Mouse (Mus musculus): ENCODE data around the gene Cyb561d1. TPM values are rescaled to one million over a fixed set of nuclear protein-coding genes. Genes with fewer than 3 reads are reported as not detected.
A peak's percentile ranks its signal among the peaks of the same experiment; 100 is the strongest.

Gene Cyb561d1
- polyA plus RNA-seq, 1 experiment from 2014 or later = 4.2 TPM

DNA sequence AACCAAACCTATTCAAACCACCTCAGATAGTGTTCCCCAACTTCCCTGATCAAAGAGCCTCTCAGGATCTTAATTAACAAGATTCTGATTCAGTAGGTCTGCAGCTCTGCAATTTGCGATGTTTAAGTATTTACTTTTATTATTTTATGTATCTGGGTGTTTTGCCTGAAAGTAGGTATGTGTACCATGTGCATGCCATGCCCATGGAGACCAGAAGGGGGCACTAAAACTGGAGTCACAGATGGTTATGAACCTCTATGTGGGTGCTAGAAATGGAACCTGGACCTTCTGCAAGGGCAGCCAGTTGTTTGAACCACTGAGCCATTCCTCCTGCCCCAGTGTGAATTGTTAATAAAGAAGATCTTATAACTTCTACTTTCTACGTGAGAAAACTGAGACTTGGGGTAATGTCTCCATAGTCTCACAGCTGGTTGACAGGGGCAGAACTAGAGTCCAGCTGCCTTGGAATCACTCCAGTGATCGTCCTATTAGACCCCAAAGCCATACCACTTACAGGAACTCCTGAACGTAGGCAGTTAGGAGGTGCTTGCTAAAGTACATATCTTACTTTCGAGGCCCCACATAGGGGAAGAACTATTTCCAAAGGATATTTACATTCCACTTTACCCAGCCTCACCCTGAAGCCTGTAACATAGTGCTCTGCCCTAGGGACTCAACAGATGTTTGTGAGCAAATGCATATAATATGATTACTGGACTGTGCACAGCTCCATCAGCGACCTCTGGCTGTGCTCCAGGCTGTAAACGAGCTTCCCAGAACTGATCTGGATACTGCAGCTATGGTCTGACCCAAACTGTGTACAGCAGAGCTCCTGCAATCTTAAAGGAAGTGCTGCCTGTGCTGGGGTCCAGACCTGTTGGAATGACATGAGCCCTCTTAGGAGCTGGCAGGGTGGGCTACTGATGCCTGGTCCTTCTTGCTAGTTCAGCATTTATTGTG is 22.0 kb downstream of the Cyb561d1 start:
- 86% methylated on average over 7 of the region's 7 CpGs for WGBS
- Histone ChIP-seq H3K4me1 (peaks cover 21% of the 10 kb centered on the region), H3K4me3 (no peak overlapping the region), H3K36me3 (replicated peaks) (no peaks in the 10 kb centered on the region), H3K27me3 (ENCODE audit: poor library complexity, severe bottlenecking) (peaks cover 2% of the 10 kb centered on the region; the same call in 1 of the 2 replicates), H3K27ac (no peak overlapping the region), H3K9me3 (no peaks in the 10 kb centered on the region)
- DNase-seq (ENCODE audit: extremely low spot score, low spot score) = no peak

DNA sequence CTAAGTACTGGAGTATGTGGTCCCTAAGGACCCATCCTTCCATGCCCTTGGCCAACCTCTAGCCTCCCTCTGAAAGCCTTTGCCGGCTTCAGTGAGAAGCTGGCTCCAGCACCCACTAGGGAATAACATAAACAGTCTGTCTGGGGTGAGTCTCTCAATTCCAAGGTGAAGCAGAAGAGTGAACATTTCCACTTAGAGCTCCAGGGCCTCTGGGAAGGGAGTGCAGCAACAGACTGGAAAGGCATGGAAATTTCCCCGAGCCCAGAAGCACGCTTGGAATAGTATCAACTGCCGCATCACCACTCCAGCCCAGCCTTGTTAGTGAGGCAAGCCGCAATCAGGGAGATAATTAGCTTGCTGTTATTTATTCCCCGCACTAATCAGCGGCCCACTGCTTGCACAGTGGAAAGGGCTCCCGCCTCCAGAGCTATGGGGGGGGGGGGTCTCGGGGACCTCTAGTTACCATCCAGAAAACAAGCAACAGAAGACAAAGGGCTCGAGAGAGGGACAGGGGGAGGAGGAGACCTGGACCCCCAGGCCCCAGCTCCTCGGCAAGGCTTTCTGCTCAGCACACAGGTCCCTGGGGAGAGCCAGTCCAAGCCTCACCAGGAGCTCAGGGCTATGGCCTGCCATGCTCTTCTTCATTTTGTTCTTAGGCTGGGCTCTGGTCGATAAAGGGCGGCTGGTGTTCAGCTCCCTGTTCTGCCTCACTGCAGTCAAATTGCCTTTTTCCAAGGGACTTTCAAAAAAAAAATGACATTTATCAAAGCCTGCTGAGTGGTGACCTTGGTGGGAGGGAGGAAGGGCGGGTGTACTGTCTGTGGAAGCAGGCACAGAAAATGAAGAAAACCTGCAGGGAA is 26.1 kb downstream of the Cyb561d1 start:
- H3K27me3 ChIP-seq (ENCODE audit: poor library complexity, severe bottlenecking) = peaks cover 14% of the 10 kb centered on the region; the same call in 1 of the 2 replicates
- H3K36me3 ChIP-seq (replicated peaks) = no peaks in the 10 kb centered on the region
- 27% methylated on average over 14 of the region's 14 CpGs for WGBS
- H3K4me3 ChIP-seq = peak overlapping the region; percentile 17
- H3K9me3 ChIP-seq = no peaks in the 10 kb centered on the region
- peak overlapping the region; percentile 82 for H3K27ac ChIP-seq
- peak; percentile 32 for DNase-seq (ENCODE audit: extremely low spot score, low spot score)
- peaks cover 22% of the 10 kb centered on the region for H3K4me1 ChIP-seq

DNA sequence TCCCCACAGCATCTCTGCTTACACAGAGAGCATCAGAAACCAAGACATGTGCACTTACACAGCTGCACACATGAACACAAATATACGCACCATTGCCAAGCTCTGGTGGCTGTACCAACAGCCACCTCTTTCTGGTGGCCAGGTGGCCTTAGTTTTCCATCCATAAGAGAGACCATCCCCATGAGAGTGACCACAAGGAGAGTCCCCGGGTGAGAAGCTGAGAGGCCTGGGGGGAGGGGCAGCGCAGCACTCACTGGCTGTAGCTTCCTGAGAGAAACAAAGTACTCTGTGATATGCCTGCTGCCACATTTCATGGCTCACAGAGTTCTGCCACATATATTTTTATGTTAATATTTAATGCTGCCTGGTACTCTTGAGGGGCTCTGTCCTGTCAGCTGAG is 31.8 kb downstream of the Cyb561d1 start:
- WGBS = 38% methylated on average over 3 of the region's 3 CpGs
- H3K4me3 ChIP-seq = no peak overlapping the region
- H3K27ac ChIP-seq = peak overlapping the region; percentile 60
- H3K4me1 ChIP-seq = peaks cover 53% of the 10 kb centered on the region
- peaks cover 48% of the 10 kb centered on the region for H3K27me3 ChIP-seq (ENCODE audit: poor library complexity, severe bottlenecking)
- DNase-seq (ENCODE audit: extremely low spot score, low spot score) = no peak
- no peaks in the 10 kb centered on the region for H3K36me3 ChIP-seq (replicated peaks)
- H3K9me3 ChIP-seq = no peaks in the 10 kb centered on the region

DNA sequence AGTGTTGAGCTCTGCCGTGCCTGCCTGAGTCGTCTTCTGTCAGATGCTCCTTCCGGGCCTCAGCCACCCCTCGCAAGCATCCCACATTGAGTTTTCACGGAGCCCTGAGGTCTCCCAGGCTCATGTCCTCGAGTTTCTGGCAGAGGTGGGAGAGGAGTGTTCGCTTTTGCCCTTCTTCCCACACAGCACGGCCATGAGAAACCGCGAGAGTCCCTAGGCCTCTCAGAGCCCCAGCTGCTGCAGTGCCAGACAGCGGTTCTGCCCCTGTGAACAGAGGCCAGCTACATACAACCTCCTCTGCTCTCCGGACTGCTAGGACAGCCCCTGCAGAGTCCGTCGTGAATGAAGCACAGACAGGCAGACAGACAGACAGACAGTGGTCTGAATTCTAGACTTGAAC is 33.5 kb downstream of the Cyb561d1 start:
- DNase-seq (ENCODE audit: extremely low spot score, low spot score) = peak; percentile 26
- H3K4me3 ChIP-seq = no peak overlapping the region; the same call in 1 of the 2 replicates
- WGBS = 48% methylated on average over 14 of the region's 14 CpGs

DNA sequence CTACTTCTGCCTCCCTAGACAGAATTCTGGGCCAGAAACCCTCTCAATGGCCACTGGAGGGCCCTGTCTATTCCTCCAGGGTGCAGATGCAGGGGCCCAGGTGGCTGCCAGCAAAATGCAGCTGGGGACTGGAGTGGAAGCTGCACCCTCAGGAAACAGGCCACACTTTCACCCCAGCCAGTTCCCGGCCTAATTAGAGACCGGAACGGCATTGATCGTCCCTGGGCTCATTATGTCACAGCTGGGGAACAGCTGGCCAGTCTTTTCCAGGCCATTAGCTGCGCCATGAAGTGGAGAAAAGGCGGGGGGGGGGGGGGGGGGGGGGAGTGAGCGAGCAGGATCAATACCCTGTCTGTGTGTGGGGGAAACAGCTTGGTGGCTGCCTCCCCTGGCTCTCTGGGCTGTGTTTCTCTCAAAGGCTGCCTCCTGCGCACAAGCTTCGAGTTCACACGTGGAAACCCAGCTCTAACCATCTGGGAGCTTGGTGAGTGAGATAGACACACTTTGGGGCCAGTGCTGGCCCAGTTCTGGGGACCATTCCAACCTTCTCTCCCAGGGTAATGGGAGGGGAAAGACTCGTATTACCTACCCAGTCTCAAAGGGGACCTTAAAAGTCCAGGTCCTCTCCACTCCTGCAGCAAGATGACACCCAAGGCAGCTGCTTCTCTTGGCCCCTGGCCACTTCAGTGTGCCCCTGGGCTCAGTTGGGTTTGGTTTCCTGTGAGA is 34.4 kb downstream of the Cyb561d1 start:
- Histone ChIP-seq H3K4me1 (peaks cover 50% of the 10 kb centered on the region), H3K4me3 (peak overlapping the region; percentile 31), H3K27ac (peak overlapping the region; percentile 77), H3K27me3 (ENCODE audit: poor library complexity, severe bottlenecking) (peaks cover 46% of the 10 kb centered on the region), H3K9me3 (no peaks in the 10 kb centered on the region), H3K36me3 (replicated peaks) (no peaks in the 10 kb centered on the region)
- DNase-seq (ENCODE audit: extremely low spot score, low spot score) = peak; percentile 82
- 3% methylated on average over 10 of the region's 11 CpGs for WGBS

More for the DNA sequence above, 33.5 kb downstream of the Cyb561d1 start:
- Histone ChIP-seq H3K36me3 (replicated peaks) (no peaks in the 10 kb centered on the region), H3K27ac (peak overlapping the region; percentile 77), H3K4me1 (peaks cover 50% of the 10 kb centered on the region), H3K27me3 (ENCODE audit: poor library complexity, severe bottlenecking) (peaks cover 46% of the 10 kb centered on the region), H3K9me3 (no peaks in the 10 kb centered on the region)

DNA sequence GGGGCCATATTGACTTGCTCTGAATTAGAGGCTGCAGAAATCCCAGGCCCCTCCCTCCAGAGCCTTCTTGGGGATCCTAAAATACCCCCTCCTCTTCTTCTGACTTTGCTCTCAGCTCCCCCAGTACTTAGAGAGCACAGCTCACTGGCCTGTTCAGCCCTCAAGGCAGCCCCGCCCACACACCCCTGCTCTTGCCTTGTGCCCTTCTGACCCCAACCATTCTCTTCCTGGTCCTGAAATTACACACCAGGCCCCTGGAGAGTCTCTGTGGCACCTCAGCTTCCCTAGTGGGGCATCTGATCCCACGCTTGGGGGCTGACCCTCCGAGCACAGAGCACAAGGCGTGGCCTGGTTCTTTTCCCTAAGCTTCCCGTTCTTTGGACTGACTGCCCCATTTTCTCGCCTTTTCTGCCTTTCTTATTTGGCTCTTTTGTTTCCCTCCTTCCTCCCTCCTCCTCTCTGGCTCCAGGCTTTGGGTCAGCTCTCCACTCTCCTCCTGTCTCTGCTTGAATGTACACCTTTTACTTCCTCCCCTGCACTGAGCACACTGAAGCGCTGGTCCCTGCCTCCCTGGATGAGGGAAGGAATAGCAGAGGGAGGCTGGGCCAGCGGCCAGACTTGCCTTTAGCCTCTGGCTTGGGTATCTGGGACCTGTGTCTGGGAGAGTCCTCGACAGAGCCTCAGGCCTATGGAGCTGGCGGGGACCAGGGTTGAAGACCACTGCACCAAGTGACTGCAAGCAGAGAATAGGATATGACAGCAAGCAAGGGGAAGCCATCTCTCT is 35.3 kb downstream of the Cyb561d1 start:
- WGBS = 18% methylated on average over 10 of the region's 10 CpGs
- peaks cover 46% of the 10 kb centered on the region for H3K27me3 ChIP-seq (ENCODE audit: poor library complexity, severe bottlenecking)
- peak; percentile 26 for DNase-seq (ENCODE audit: extremely low spot score, low spot score)
- H3K4me1 ChIP-seq = peaks cover 50% of the 10 kb centered on the region
- peak overlapping the region; percentile 31 for H3K4me3 ChIP-seq
- no peaks in the 10 kb centered on the region for H3K9me3 ChIP-seq
- no peaks in the 10 kb centered on the region for H3K36me3 ChIP-seq (replicated peaks)
- H3K27ac ChIP-seq = peak overlapping the region; percentile 77

DNA sequence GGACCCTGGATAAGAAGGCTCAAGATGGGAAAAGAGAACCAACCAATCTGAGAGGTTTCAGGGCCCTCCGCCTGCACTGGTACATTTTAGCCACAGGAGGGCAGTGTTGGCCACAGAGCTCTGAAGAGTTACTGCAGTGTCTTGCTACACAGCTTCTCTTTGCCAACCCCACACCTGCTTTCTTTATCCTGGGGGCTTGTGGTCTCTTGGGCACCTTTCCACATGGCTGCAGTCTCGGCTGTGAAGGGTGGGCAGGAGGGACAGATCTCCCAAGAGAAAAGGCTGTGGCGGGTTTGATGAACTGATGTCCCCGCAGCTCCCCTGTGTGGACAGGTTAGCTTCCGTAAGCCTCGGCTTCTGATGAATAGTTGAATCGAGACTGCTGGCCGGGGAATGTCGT is 36.2 kb downstream of the Cyb561d1 start:
- 22% methylated on average over 9 of the region's 9 CpGs for WGBS
- peak; percentile 85 for DNase-seq (ENCODE audit: extremely low spot score, low spot score)
- H3K27me3 ChIP-seq (ENCODE audit: poor library complexity, severe bottlenecking) = peaks cover 46% of the 10 kb centered on the region
- H3K36me3 ChIP-seq (replicated peaks) = no peaks in the 10 kb centered on the region
- H3K4me3 ChIP-seq = peak overlapping the region; percentile 31
- H3K9me3 ChIP-seq = no peaks in the 10 kb centered on the region
- peak overlapping the region; percentile 73 for H3K27ac ChIP-seq
- peaks cover 50% of the 10 kb centered on the region for H3K4me1 ChIP-seq

DNA sequence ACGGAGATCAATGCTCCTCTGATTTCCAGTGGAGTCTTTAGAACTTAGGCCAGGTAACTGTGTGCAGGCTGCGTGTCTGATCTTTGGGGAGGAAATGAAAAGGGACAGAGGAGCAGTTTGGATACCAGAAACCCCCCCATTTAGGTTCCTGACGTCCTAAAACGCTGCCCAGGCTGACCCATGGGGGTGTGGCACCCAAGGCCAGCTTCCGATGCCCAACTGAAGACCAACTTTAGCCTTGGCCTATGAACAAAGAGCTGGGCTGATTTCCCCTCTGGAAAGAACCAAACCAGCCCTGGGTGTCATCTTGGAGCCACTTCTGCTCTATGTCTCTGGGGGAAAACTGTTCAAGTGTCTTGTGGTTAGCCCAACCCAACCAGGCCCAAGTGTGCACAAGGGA is 36.9 kb downstream of the Cyb561d1 start:
- no peak for DNase-seq (ENCODE audit: extremely low spot score, low spot score)
- Histone ChIP-seq H3K9me3 (no peaks in the 10 kb centered on the region), H3K27me3 (ENCODE audit: poor library complexity, severe bottlenecking) (peaks cover 42% of the 10 kb centered on the region), H3K4me1 (peaks cover 51% of the 10 kb centered on the region), H3K27ac (no peak overlapping the region), H3K4me3 (no peak overlapping the region), H3K36me3 (replicated peaks) (no peaks in the 10 kb centered on the region)
- WGBS = 69% methylated on average over 5 of the region's 5 CpGs

DNA sequence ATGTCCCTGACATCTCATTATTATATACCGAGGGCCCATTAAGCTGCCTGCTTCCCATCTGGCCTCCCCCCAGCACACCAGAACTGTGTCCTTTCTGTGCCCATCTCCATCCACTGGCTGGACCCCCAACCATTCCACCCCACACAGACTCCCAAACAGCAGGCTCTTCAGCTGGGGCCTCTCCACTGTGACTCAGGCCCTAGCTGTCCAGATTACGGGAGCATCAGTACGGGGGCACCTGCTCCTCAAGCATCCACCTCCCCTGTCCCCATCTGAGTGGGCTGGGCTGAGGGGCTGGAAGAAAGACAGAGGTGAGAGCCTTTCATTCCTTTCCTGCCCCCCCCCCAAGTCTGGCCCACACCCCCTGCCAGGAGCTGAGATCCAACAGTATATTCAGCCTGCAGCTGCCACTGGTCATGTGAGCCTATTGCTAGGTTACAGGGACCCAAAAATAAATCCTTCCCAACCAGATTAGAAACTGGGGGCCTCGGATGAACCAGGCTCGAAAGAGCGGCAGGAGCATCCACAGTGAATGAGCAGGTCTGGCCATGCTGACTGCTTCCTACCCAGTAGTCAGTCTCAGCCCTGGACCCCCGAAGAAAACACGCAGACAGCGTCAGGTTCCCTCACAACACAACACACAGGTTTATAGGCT is 42.5 kb downstream of the Cyb561d1 start:
- no peak for DNase-seq (ENCODE audit: extremely low spot score, low spot score)
- peaks cover 5% of the 10 kb centered on the region; the same call in 1 of the 2 replicates for H3K27me3 ChIP-seq (ENCODE audit: poor library complexity, severe bottlenecking)
- H3K36me3 ChIP-seq (replicated peaks) = no peaks in the 10 kb centered on the region
- H3K9me3 ChIP-seq = no peaks in the 10 kb centered on the region
- H3K27ac ChIP-seq = peak overlapping the region; percentile 77
- peaks cover 21% of the 10 kb centered on the region for H3K4me1 ChIP-seq
- 62% methylated on average over 9 of the region's 9 CpGs for WGBS
- 0 out of 2 replicates have a peak overlapping the region, but pooled peaks have one; percentile 8 for H3K4me3 ChIP-seq

DNA sequence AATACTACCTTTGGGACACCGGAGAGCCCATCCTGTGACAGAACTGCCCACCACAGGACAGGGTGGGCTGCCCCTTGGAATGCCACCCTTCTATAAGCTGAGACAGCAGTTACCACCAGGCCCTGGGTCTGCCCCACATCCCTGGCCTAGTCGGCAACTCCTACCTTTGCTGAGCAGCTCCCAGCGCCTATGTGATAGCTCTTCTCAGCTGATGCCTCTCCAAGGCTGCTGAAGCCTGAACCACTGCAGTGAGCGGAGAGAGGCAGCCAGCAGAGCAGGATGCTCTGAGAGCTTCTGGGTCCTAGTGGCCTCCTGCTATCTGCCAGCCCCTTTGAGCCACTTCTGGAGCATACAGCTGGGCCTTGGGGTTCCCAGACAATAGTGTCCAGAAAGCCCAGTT is 46.4 kb downstream of the Cyb561d1 start, which contains the start of gene Gpr61:
TSS of gene Gpr61 (minus strand) at position 227 of the 400 bp plus-strand sequence.
- DNase-seq (ENCODE audit: extremely low spot score, low spot score) = no peak
- H3K27ac ChIP-seq = no peak within 1 kb of the TSS
- no peaks in the 10 kb centered on the region for H3K9me3 ChIP-seq
- H3K4me3 ChIP-seq = no peak within 1 kb of the TSS
- H3K36me3 ChIP-seq (replicated peaks) = no peaks in the 10 kb centered on the region
- peaks cover 24% of the 10 kb centered on the region for H3K4me1 ChIP-seq
- no peaks in the 10 kb centered on the region for H3K27me3 ChIP-seq (ENCODE audit: poor library complexity, severe bottlenecking)
- 48% methylated on average over 4 of the region's 4 CpGs for WGBS

DNA sequence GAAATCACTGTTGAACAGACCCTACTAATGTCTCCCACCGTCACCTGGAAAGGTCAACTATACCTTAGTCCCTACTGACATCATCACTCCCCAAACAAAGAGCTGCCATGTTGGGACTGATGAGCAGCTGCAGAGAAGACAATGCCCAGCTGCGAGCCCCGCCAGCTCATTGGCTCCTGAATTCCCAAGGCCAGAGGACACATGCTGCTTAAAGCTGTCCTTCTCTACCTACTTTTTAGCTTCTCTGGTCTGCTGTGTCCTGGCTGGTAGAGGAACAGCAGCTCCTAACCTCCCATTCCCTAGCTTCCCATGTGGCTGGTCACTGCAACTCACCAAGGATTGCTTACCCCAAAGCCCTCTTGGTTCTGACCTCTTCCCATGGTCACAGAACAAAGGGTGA is 48.7 kb downstream of the Cyb561d1 start:
- H3K4me3 ChIP-seq = no peak overlapping the region
- no peaks in the 10 kb centered on the region for H3K9me3 ChIP-seq
- no peaks in the 10 kb centered on the region for H3K27me3 ChIP-seq (ENCODE audit: poor library complexity, severe bottlenecking)
- H3K36me3 ChIP-seq (replicated peaks) = no peaks in the 10 kb centered on the region
- DNase-seq (ENCODE audit: extremely low spot score, low spot score) = no peak
- no peak overlapping the region for H3K27ac ChIP-seq
- H3K4me1 ChIP-seq = peaks cover 13% of the 10 kb centered on the region
- 93% methylated on average over 3 of the region's 3 CpGs for WGBS

Measured in forebrain, embryonic 10.5 days (tissue).